ENCODE assay signal across 7 mouse cellular contexts in the genomic region with DNA sequence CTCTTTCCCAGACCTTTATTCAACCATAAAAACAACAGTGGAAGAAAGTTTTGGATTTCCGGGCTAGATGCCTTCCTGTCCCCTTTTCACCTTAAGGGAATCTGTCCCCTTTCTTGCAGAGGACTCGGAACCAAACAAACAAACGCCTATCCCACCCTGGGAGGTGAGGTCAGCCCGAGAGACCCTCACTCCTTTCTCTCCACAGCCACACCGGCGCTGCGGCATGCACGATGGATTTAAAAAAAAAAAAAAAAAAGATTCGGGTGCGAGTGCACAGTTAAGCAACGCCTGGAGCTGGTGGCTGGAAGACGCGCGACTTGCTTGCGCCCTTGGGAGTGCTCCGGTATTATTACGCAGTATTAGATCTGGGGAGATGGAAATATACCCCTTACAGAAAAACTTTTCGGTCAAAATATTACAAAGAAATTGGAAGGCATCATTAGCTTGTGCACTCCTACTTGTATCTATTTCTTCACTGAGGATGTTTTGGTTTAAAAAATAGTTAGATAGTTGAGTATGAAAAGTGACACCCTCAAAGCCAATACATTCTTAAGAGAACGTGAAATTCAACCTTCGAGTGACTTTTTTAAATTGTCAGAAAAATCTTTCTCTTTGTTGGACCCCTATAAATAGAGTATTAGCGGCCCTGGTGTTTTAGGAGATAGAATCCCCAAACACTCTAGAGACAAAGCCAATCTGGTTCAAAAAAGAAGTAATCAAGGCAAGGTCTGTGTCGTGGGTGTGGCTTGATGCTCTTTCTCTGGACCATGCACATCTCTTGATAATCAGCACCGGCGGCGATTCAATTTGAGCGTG. TPM values are rescaled to one million over a fixed set of nuclear protein-coding genes. Genes with fewer than 3 reads are reported as not detected.
A peak's percentile ranks its signal among the peaks of the same experiment; 100 is the strongest.
DNase-seq lines count a peak whose midpoint lies in the region; ATAC-seq lines count a peak whose summit lies in the region.

No protein-coding gene starts in this region.

- no peak overlapping the region for H3K27ac ChIP-seq in kidney, embryonic 16.5 days (ENCODE audit: low read length)
- H3K27ac ChIP-seq in embryonic facial prominence, embryonic 12.5 days, result no peak overlapping the region
- no peak overlapping the region for H3K27ac ChIP-seq in hindbrain, embryonic 10.5 days
- no peak overlapping the region for H3K27ac ChIP-seq in midbrain, embryonic 13.5 days

- no peak for DNase-seq in kidney, adult 18-20 months
- DNase-seq in hindbrain, embryonic 10.5 days (ENCODE audit: low spot score), result peak; percentile 26
- no peak for DNase-seq in adipocyte (ENCODE audit: low spot score)
- no peak for DNase-seq in cerebellum, adult 8-10 months

- peaks cover 88% of the 10 kb centered on the region for H3K27me3 ChIP-seq in kidney, embryonic 16.5 days (ENCODE audit: insufficient read depth, low read length)
- peaks cover 82% of the 10 kb centered on the region for H3K27me3 ChIP-seq in embryonic facial prominence, embryonic 12.5 days
- H3K27me3 ChIP-seq in hindbrain, embryonic 10.5 days (ENCODE audit: insufficient read depth, poor library complexity, severe bottlenecking), result peaks cover 100% of the 10 kb centered on the region
- H3K27me3 ChIP-seq in midbrain, embryonic 13.5 days, result peaks cover 97% of the 10 kb centered on the region

- peak overlapping the region; percentile 23 for H3K4me3 ChIP-seq in kidney, embryonic 16.5 days (ENCODE audit: low read length)
- 0 out of 2 replicates have a peak overlapping the region, but pooled peaks have one; percentile 5 for H3K4me3 ChIP-seq in embryonic facial prominence, embryonic 12.5 days
- H3K4me3 ChIP-seq in hindbrain, embryonic 10.5 days, result peak overlapping the region; percentile 54
- peak overlapping the region; percentile 11; the same call in 1 of the 2 replicates for H3K4me3 ChIP-seq in midbrain, embryonic 13.5 days (replicated peaks)

- no peak for ATAC-seq in kidney, embryonic 16.5 days (ENCODE audit: low FRiP score, low TSS enrichment)
- ATAC-seq in embryonic facial prominence, embryonic 12.5 days (ENCODE audit: insufficient number of reproducible peaks, insufficient read depth, low FRiP score, low TSS enrichment), result no peak
- ATAC-seq in midbrain, embryonic 13.5 days, result 0 out of 2 replicates have a peak, but pooled peaks have one; percentile 22

- peak overlapping the region; percentile 26; the same call in 1 of the 2 replicates for H3K4me2 ChIP-seq in kidney, embryonic 16.5 days (replicated peaks; ENCODE audit: low read depth, low read length)
- peak overlapping the region; percentile 35 for H3K4me2 ChIP-seq in embryonic facial prominence, embryonic 12.5 days (replicated peaks)
- peak overlapping the region; percentile 62 for H3K4me2 ChIP-seq in midbrain, embryonic 13.5 days (replicated peaks)

- H3K4me1 ChIP-seq in kidney, embryonic 16.5 days (ENCODE audit: insufficient read depth, low read length), result peaks cover 14% of the 10 kb centered on the region
- H3K4me1 ChIP-seq in embryonic facial prominence, embryonic 12.5 days, result peaks cover 13% of the 10 kb centered on the region
- peaks cover 30% of the 10 kb centered on the region for H3K4me1 ChIP-seq in hindbrain, embryonic 10.5 days (replicated peaks)
- H3K4me1 ChIP-seq in midbrain, embryonic 13.5 days (replicated peaks), result peaks cover 29% of the 10 kb centered on the region

- no peak overlapping the region for H3K9ac ChIP-seq in kidney, embryonic 16.5 days (replicated peaks; ENCODE audit: low read length)
- H3K9ac ChIP-seq in embryonic facial prominence, embryonic 12.5 days, result no peak overlapping the region
- no peak overlapping the region for H3K9ac ChIP-seq in midbrain, embryonic 13.5 days (replicated peaks)

- 2% methylated on average over 26 of the region's 26 CpGs for WGBS in kidney, embryonic 16.5 days
- under 1% methylated on average over 26 of the region's 26 CpGs for WGBS in embryonic facial prominence, embryonic 12.5 days
- under 1% methylated on average over 26 of the region's 26 CpGs for WGBS in hindbrain, embryonic 10.5 days
- under 1% methylated on average over 26 of the region's 26 CpGs for WGBS in midbrain, embryonic 13.5 days

- H3K9me3 ChIP-seq in kidney, embryonic 16.5 days (ENCODE audit: low read length), result no peaks in the 10 kb centered on the region
- no peaks in the 10 kb centered on the region for H3K9me3 ChIP-seq in embryonic facial prominence, embryonic 12.5 days
- H3K9me3 ChIP-seq in hindbrain, embryonic 10.5 days, result no peaks in the 10 kb centered on the region
- no peaks in the 10 kb centered on the region for H3K9me3 ChIP-seq in midbrain, embryonic 13.5 days

- H3K36me3 ChIP-seq in kidney, embryonic 16.5 days (ENCODE audit: insufficient read depth, low read length), result no peaks in the 10 kb centered on the region
- no peaks in the 10 kb centered on the region for H3K36me3 ChIP-seq in embryonic facial prominence, embryonic 12.5 days
- no peaks in the 10 kb centered on the region for H3K36me3 ChIP-seq in hindbrain, embryonic 10.5 days
- H3K36me3 ChIP-seq in midbrain, embryonic 13.5 days, result no peaks in the 10 kb centered on the region

RNA-seq across cellular contexts. Expression of gene Nr4a2, which starts 19.8 kb away (rescaled TPM):
- 3.7 and 4.0 TPM in 2 replicates for polyA plus RNA-seq in kidney, embryonic 16.5 days (2015; fragmentation: Nextera tagmentation; extraction: Ambion mirVana)
- 7.5 and 8.4 TPM in 2 replicates for polyA plus RNA-seq in embryonic facial prominence, embryonic 12.5 days (2016; fragmentation: Nextera tagmentation; extraction: Ambion mirVana)
- polyA plus RNA-seq in hindbrain, embryonic 10.5 days (2016; fragmentation: Nextera tagmentation; extraction: Ambion mirVana), result 6.0 and 9.6 TPM in 2 replicates
- 39.8 and 49.1 TPM in 2 replicates for polyA plus RNA-seq in midbrain, embryonic 13.5 days (2015; fragmentation: Nextera tagmentation; extraction: Ambion mirVana)
